Mouse (Mus musculus) left cerebral cortex, adult 11 months (tissue): ENCODE data around the gene Fis1.
"Not testable (repeated sequence)": the region's sequence is repeated elsewhere in the genome, so short reads cannot be mapped to it uniquely, and the experiment has no call there.

Source experiments
- DNase-seq: peaks from one replicate; pipeline ENCODE4 v3.0.0; 2022; ENCODE audit warnings: low spot score

The Fis1 gene

DNA sequence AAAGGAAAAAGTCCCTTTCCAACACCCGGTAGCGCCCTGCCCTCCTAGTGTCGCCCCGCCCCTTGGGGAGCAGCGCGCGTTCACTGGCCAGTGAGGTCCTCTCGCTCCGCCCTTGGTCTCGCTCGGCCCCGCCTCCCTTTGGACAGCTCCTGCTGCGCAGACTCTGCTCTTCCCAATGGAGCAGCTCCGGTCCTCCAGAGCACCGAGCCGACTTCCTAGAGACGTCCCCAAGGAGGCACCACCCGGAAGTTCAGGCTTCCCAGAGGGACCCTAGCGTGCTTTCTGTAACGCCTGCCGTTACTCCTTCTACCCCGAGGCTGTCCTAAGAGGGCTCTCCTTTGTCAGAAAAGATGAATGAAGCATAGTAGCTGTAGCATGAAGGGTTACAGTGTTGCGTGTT, at the start of gene Fis1:
Gene Fis1 (plus strand): TSS at position 261 of the 400 bp plus-strand sequence.
- peak; percentile 90 for DNase-seq

DNA sequence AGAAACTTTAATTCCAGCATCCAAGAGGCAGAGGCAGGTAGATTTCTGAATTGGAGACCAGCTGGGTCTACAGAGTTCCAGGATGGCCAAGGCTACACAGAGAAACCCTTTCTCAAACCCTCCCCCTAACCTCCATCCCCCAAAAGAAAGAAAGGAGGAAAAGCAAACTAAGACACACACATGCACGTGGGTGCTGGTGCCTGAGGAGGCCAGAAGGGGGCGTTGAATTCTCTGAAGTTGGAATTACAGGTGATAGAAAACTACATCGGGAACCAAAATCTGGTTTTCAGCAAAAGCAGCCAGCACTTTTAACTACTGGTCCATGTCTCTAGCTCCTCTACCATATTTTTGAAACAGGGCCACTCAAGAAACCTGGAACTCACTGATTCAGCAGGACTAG, 48.5 kb upstream of the Fis1 start:
- DNase-seq, result no peak

GRCm38 (mm10) chr5:136905630-136906029, 47.4 kb upstream of the Fis1 start:
- DNase-seq, result no peak

DNA sequence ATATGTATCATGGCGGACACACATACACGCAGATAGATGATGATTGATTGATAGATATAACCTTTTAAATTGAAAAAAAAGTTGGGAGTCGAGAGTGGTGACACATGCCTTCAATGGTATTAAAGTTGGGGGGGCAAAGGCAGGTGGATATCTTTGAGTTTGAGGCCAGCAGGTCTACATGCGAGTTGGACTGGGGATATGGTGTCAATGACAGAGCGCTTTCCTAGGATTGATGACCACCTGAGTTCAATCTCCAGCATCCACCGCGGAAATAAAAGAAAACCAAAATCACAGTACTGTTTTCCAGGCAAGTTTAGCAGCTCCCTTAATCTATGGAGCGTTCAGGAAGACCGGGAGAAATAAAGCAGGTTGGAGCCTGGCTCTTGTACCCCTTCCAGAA, 45.5 kb upstream of the Fis1 start:
- no peak for DNase-seq

- DNase-seq, result peak; percentile 89
Observed at GRCm38 (mm10) chr5:136907991-136908857, 44.9 kb upstream of the Fis1 start, which contains the start of gene Ift22. TSS of gene Ift22 (plus strand) at chr5:136908150.

DNA sequence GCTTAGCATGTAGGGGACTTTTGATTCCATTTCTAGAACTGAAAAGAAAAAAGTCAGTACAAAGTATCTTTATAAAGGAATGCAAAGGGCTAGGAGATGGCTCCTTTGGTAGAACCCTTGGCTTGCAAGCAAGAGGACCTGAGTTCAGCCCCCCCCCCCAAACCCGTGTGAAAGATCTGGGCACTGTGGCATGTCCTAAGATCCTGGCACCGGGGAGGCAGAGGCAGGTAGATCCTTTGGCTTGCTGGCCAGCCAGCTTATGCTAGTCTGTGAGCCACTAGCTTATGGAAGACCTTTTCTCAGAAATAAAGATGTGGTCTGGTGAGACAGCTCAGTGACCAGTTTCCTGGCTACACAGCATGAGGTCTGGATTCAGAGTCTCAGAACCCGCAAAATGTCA, 38.9 kb upstream of the Fis1 start:
- DNase-seq, result no peak

DNA sequence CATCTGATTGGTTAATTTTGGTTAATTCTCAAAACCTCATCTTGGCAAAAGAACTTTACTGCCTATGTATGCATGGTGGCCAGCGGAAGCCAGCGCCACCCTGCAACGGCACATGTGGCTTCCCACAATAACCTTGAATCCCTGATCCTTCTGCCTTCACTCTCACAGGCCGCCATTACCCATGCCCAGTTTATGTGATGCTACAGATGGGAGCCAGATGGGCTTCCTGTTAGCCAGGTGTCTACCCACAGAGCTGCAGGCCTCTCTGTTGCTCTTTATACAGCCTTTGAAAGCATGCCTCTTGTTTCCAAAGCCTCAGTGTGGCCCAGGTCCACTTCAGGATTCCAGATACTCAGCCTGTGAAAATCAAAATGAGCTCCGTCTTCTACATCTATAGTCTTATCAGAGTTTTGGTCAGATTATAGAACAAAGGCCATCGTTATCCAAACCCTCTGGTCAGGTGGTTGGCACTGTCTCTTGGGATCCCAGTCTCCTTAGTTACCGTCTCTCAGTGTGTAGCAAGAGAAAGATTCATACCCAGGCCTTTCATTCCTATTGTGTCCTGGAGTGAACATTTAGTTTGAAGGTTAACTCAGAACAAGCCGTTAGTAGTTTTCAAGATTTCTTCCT, 35.3 kb upstream of the Fis1 start:
- DNase-seq, result no peak

GRCm38 (mm10) chr5:136918655-136919472, 34.2 kb upstream of the Fis1 start:
- peak; percentile 79 for DNase-seq

DNA sequence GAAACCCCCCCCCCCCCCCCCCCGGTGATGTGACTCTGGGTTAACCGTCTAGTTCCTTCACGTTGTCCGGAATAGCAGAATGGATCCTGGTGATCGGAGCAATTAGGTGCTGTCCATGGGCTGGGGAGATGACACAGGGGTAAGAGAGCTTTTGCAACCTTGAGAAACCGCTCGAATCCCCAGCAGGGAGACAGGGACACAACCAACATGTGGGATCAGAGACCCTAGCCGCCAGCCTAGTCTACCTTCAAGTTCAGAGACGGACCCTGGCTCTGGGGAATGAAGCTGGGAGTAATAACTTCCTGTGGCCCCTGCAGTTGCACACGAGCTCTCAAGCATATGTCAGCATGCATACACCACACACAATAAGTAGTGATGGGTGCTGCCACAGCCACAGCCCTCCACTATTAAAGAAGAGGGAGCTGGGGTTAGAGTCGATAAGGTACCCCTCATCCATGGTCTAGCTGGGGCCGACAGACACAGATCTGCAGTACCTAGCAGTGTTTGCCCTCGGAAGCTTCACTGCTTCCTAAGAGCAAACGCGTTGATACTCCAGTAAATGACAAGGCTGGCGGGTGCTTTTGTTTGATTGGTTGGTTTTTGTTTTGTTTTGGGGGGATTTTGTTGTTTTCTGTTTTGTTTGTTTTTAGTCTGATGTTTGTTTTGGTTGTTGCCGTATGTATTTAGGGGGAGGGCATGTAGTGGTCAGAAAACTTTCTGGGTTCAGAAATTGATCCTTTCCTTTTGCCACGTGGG, 33.4 kb upstream of the Fis1 start:
- no peak for DNase-seq

GRCm38 (mm10) chr5:136922830-136923229, 30.2 kb upstream of the Fis1 start:
- DNase-seq, result no peak

GRCm38 (mm10) chr5:136923751-136924478, 29.2 kb upstream of the Fis1 start:
- DNase-seq, result no peak

DNA sequence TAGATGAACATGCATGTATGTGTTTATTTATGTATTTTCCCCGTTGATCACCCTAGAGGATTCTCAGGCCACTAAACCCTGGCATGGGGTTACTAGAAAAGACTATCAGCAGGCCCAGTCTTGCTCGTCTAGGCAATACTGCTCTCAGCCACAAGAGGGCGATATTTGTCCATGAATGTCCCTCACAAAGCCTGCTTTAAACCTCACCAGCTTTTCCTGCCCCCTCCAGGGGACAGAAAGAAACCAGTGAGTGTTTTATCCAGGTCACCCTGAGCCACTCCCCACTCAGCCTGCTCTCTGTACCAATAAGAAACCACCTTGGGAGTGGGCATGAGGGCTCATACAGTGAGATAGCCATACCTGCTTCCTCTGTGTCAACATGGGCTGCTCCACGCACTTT, 24.0 kb upstream of the Fis1 start:
- DNase-seq, result peak; percentile 61

DNA sequence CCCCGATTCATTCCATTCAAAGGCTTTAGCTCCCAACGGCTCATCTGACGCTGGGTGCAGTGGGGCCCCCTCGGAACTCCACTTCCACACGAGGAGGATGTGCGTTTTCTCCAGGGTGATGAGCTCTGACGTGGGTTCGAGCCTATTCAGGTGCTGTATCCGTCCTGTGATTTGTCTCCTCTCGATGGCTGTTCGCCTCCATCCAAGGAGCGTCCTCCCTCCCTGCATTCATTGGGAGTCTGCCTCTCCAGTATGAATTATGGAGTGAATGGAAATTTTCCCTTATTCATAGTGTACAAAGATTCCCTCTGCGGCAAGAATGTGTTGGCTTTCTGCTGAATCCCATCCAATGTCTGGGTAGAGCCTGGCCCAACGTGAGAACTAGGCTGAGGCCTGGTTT, 21.2 kb upstream of the Fis1 start:
- no peak for DNase-seq

DNA sequence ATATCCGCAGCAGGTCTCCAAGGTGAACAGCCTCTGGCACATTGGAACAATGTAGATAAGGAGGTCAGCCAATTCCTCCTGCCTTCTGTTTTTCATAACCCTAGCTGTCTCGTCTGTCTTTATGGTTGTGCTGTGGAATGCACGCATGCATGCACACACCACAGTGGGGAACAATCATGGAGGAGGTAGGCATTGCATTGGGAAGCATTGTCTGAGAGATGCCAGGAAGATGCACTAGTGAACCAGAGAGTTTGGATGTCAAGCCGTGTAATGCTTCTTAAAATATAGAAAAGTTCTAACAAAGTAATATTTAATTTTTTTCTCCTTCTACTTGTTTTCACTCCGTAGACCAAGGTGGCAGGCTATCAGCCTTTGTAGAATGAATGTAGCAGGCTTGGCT, 20.1 kb upstream of the Fis1 start:
- no peak for DNase-seq

DNA sequence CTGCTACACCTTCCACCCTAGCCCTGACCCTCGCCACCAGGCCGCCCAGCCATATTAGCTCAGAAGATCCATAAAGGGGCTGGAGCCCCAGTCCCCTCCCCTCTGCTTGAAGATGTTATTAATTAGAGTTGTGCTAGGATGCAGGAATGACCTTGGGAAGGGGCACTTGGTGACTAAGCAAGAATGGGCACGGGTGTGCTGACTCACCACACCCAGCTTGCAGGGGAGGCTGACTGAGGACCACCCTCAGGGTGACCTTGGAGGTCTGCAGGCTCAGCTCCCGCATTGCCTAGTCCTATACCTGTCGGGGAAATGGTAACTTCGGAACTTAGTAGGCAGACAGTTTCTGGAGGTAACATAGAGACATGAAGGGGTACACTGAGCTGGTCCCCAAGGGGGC, 19.1 kb upstream of the Fis1 start:
- DNase-seq, result no peak

GRCm38 (mm10) chr5:136935905-136936695, 17.0 kb upstream of the Fis1 start:
- DNase-seq, result no peak

DNA sequence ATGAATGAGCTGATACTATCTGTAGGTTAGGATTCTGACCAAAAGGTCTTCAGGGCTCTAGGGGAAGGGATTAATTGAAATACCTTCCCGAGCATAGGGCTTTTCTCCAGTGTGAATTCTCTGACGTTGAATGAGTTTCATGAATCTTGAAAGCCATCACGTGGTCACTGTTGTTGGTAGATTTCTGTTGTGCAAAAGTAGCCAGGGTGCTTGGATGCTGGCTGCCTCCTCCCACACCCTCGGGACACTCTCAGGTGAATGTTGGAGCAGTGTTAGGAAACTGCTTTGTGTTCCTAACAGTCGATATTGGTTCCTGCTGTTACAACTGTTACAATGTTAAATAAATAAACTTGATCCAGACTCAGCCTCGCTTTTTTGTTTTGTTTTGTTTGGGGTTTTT, 16.3 kb upstream of the Fis1 start:
- no peak for DNase-seq

GRCm38 (mm10) chr5:136937621-136938020, 15.5 kb upstream of the Fis1 start:
- no peak for DNase-seq

- DNase-seq, result no peak
Observed at GRCm38 (mm10) chr5:136939284-136939683, 13.8 kb upstream of the Fis1 start.

DNA sequence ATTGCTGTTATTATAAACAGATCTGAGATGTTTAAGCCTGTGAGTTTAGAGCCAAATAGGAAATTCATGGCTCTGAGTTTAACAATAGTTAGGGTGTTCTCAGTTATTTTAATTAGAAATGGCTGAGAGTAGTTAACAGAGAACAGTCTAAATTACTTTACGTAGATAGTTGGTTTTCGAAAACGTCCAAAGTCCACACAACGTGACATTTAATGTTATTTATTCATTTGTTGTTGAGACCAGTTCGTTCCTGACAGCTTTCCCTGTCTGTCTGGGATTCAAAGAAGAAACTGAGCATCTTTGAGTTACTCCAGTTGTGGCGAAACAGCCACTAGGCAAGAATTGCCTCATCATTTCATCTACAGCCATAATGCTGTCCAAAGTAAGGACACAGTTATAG, 13.0 kb upstream of the Fis1 start:
- not testable (repeated sequence) for DNase-seq
